Mouse (Mus musculus): ENCODE data around the gene Irf2bp2.

DNA sequence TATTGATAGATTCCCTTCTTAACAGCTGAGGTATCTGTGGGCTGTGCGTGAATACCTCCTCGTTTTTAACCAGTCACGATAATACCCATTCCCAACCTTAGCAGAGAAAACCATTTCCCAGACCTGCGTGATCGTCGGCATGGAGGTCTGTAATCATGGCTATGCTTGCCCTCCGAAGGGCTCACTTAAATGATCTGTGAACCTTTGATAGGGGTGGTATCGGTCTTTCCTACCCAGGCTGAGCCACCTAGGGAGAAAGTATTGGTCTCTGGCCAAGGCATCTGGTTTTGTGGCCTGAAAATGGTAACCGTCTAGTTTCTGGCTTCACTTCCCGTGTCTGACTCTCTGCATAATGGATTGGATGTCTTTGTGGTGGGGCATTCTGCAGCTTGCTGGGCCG, 32.6 kb upstream of the Irf2bp2 start:
- no peak for TF ChIP-seq CTCF (IDR thresholded peaks at IDR 0.05; ENCODE audit: insufficient read depth, low read depth, low read length)
- no peak for TF ChIP-seq POLR2A (IDR thresholded peaks at IDR 0.05; ENCODE audit: insufficient read depth, low read depth, low read length)

Measured in olfactory bulb, adult 2 months (tissue).